Mouse (Mus musculus) spleen, embryonic (tissue): Measurements from ENCODE around the gene Kir3dl2.
"Not testable (repeated sequence)": the region's sequence is repeated elsewhere in the genome, so short reads cannot be mapped to it uniquely, and the experiment has no call there.

Source experiments
- CTCF ChIA-PET: fragments of 350-600 bp; sonication (Branson Sonifier 250); formaldehyde crosslinking; loops from one replicate; lab custom pipeline; 2022; lab: Charles Lee

Gene Kir3dl2

GRCm38 (mm10) chrX:136543956-136544355, at the start of gene Kir3dl2:
Gene Kir3dl2, minus strand, starts transcription at chrX:136544056.
- CTCF ChIA-PET: not testable (repeated sequence)

- CTCF ChIA-PET: no interaction called here
Observed at GRCm38 (mm10) chrX:136590897-136591257, 47.0 kb upstream of the Kir3dl2 start.

GRCm38 (mm10) chrX:136590199-136590896, 46.5 kb upstream of the Kir3dl2 start, which contains the start of gene Tceal3:
Gene Tceal3, plus strand, starts transcription at chrX:136590842.
- CTCF ChIA-PET: no interaction called here

GRCm38 (mm10) chrX:136584617-136585016, 40.8 kb upstream of the Kir3dl2 start:
- CTCF ChIA-PET: no interaction called here

DNA sequence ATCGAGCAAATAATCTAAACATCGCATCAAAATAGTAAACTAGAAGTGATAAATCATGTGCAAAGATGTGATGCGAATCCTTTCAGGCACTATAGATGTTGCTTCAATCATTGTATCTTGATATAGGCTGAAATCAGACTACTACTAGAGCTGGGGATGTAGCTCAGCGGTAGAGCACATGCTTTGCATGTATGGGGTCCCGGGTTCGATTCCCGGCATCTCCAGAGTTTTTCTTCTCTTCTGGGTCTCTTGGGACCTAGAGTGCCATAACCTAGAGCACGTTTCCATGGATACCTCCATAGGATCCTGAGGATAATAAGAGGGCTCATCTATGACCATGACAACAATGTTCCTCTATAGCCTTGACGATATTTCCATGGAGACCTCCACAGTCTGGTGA, 25.2 kb upstream of the Kir3dl2 start:
- CTCF ChIA-PET: not testable (repeated sequence)

DNA sequence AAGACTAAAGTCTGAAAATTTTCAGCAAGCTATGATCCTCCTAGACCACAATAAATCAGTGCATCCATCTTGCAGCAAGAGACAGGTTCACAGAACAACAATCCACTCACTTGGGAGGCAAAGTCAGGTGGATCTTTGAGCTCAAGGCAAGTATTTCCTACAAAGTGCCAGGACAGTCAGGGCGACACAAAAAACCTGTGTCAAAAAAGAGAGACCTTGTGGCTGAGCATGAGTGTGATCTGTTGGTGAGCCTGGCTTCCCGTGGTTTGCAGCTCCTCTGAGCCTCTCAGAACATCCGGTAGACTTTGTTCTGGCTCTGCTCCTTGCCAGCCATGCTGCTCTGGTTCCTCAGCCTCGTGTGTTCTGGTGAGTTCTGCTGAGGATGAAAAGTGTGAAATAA, 26.2 kb downstream of the Kir3dl2 start, which contains the start of gene Kir3dl1:
Gene Kir3dl1, plus strand, starts transcription at position 301 of the 400 bp plus-strand sequence.
- CTCF ChIA-PET: not testable (repeated sequence)
